Mouse (Mus musculus) T-helper 2 cell (primary cell): ENCODE measurements around the gene Lhx6.

Experiments
- in situ Hi-C: fragments of 300-600 bp; cut with MboI, MseI; formaldehyde crosslinking; loops from one replicate; pipeline ENCODE4 v1.15.1; 2025; ENCODE audit warnings: high pct_unique_total_duplicates

The Lhx6 gene

DNA sequence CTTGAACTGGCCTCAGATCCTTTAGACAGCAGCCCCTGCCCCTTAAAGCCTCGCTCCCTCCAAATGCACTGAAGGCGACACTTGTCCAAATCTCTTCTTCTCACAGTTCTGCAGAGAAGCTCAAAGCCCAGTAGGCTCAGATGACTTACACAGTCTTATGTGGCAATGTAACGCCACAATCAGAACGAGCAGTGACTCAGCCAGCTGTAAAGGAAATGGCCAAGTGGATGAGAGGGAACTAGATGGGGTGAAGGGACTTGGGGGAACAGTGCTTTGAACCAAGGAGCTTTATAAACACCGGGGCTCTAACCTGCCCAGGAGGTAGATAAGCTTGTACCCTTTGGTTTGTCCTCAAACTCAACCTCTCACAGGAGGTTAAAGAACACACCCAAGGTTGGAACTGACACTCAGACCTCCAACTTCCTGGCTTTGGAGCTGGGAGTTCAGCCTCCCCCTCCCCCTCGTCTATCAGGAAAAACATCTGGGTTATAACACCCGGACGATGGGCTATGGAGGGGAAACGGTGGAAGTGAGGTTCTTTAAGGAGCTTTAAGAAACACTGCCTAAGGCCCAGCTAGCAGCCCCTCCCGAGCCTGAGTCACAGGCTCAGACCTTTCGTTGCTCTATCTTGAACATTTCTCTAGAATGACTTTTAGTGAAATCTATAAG is 69.7 kb downstream of the Lhx6 start:
- in situ Hi-C loops: no loop called here

GRCm38 (mm10) chr2:36034898-36035297 is 70.3 kb downstream of the Lhx6 start:
- in situ Hi-C loops: no loop called here

- in situ Hi-C loops: no loop called here
These were observed 71.2 kb downstream of the Lhx6 start for GRCm38 (mm10) chr2:36033966-36034365.

DNA sequence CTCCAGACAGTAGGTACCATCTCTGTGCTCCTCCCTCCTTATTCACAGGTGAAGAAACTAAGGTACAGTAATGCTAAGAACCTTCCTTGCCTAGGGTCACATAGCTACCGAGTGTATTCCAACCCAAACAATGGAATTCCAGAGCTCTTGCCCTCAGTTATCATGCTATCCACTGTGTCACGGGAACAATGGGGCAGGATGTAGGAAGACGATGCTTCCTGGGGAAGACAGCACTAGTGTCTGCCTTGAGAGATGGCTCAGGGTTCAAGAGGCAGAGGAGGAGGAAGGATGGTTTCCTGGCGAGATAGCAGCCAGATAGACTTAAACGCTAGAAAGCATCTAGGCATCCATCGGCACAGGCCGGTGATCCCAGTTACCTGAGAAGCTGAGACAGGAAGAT is 72.3 kb downstream of the Lhx6 start:
- in situ Hi-C loops: no loop called here
